Mouse (Mus musculus) neural tube, embryonic 11.5 days (tissue): Measurements from ENCODE around the gene Prss45. TPM values are rescaled to one million over a fixed set of nuclear protein-coding genes. Genes with fewer than 3 reads are reported as not detected.

Source experiments
- ATAC-seq: fragments of 200-750 bp; cut with Nextera tagmentation; 2 replicates; pipeline ENCODE4 v1.8.0; 2017; ENCODE audit warnings: moderate number of reproducible peaks, mild to moderate bottlenecking, moderate TSS enrichment, moderate library complexity; ENCODE audit not compliant: insufficient read depth, low FRiP score, low TSS enrichment
- DNase-seq: peaks from one replicate; pipeline ENCODE4 v3.0.0-alpha.2; 2015; ENCODE audit warnings: low spot score
- H3K27ac ChIP-seq: fragments of 300-500 bp; sonication (generic); 2 replicates; pipeline ENCODE4 v1.5.1; 2014; ENCODE audit warnings: low read depth, mild to moderate bottlenecking, low read length
- H3K27me3 ChIP-seq: fragments of 300-500 bp; sonication (generic); 2 replicates; pipeline ENCODE4 v1.6.1; 2014; ENCODE audit warnings: mild to moderate bottlenecking, low read length, mixed read lengths; ENCODE audit not compliant: control insufficient read depth, insufficient read depth
- H3K36me3 ChIP-seq: fragments of 300-500 bp; sonication (generic); 2 replicates; pipeline ENCODE4 v1.6.1; 2014; ENCODE audit warnings: mild to moderate bottlenecking, low read length, moderate library complexity, mixed read lengths; ENCODE audit not compliant: control insufficient read depth, insufficient read depth
- H3K4me1 ChIP-seq: fragments of 300-500 bp; sonication (generic); 2 replicates; pipeline ENCODE4 v1.6.1; 2014; ENCODE audit warnings: low read length, mixed read lengths; ENCODE audit not compliant: control insufficient read depth, insufficient read depth
- H3K4me2 ChIP-seq: fragments of 300-500 bp; sonication (generic); 2 replicates; pipeline ENCODE4 v1.6.1; 2014; ENCODE audit warnings: low read depth, mild to moderate bottlenecking, moderate library complexity
- H3K4me3 ChIP-seq: fragments of 300-500 bp; sonication (generic); 2 replicates; pipeline ENCODE4 v1.5.1; 2014; ENCODE audit warnings: low read depth, low read length
- H3K9ac ChIP-seq: fragments of 300-500 bp; sonication (generic); 2 replicates; pipeline ENCODE4 v1.6.1; 2014; ENCODE audit warnings: mild to moderate bottlenecking, low read length
- H3K9me3 ChIP-seq: fragments of 300-500 bp; sonication (generic); 2 replicates; pipeline ENCODE4 v1.6.1; 2016; ENCODE audit warnings: low read length; ENCODE audit not compliant: control insufficient read depth
- WGBS: fragments of 180-500 bp; shearing (Covaris S2); extraction: QIAGEN DNeasy Blood & Tissue Kit; methylation state at CpG from one replicate; pipeline ENCODE4 v1.1.7; 2014; 5-methylcytosine and 5-hydroxymethylcytosine counted together
- polyA plus RNA-seq: library from polyadenylated mRNA; unstranded; fragments of >200 nt; fragmentation: Nextera tagmentation; extraction: Ambion mirVana; gene quantifications from 2 replicates; pipeline ENCODE4 v1.2.1, GENCODE M21; 2014

Prss45 gene
- polyA plus RNA-seq, 1 experiment from 2014 or later = not detected

GRCm38 (mm10) chr9:110841438-110841837 is 7.0 kb downstream of the Prss45 start:
- no peak overlapping the region for H3K4me3 ChIP-seq
- H3K9ac ChIP-seq = no peak overlapping the region
- no peak overlapping the region for H3K27ac ChIP-seq
- H3K4me2 ChIP-seq = no peak overlapping the region
- ATAC-seq (no peak), DNase-seq (no peak)
- no peaks in the 10 kb centered on the region for H3K27me3 ChIP-seq
- no peaks in the 10 kb centered on the region for H3K4me1 ChIP-seq
- H3K9me3 ChIP-seq = no peaks in the 10 kb centered on the region
- H3K36me3 ChIP-seq = no peaks in the 10 kb centered on the region
- 87% methylated on average over 2 of the region's 2 CpGs for WGBS

DNA sequence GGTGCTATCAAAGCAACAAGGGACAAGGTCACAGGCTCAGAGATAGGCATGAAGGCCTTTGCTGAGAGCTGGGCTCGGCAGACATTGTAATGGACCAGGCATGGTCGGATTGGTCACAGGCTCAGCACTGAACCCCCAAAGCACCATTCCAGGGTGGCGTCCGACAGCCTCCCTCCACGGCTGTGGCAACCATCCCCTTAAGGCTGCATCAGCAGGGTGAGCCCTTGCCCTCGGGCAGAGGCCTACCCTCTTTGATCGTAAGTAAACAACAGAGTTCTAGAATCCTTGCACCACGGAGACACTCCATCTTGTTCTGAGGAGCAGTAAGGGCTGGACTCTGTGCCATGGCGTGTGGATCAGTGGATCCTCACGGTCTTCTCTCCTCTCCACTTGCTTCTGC is 9.8 kb downstream of the Prss45 start, which contains the start of gene Prss46:
Prss46 (plus strand) TSS at position 301 of the 400 bp plus-strand sequence.
- Histone ChIP-seq H3K4me3 (no peak within 1 kb of the TSS), H3K9me3 (no peaks in the 10 kb centered on the region), H3K4me2 (no peak within 1 kb of the TSS), H3K4me1 (no peaks in the 10 kb centered on the region), H3K9ac (no peak within 1 kb of the TSS), H3K27ac (no peak within 1 kb of the TSS), H3K36me3 (no peaks in the 10 kb centered on the region), H3K27me3 (no peaks in the 10 kb centered on the region)
- WGBS = 79% methylated on average over 10 of the region's 10 CpGs
- ATAC-seq = no peak
- DNase-seq = no peak

- H3K4me3 ChIP-seq = no peak overlapping the region
- H3K9me3 ChIP-seq = no peaks in the 10 kb centered on the region
- WGBS = 84% methylated on average over 7 of the region's 7 CpGs
- H3K27ac ChIP-seq = no peak overlapping the region
- no peak for ATAC-seq
- no peak overlapping the region for H3K9ac ChIP-seq
- no peak for DNase-seq
- no peaks in the 10 kb centered on the region for H3K4me1 ChIP-seq
- H3K36me3 ChIP-seq = no peaks in the 10 kb centered on the region
- no peaks in the 10 kb centered on the region for H3K27me3 ChIP-seq
- H3K4me2 ChIP-seq = no peak overlapping the region
Observed at GRCm38 (mm10) chr9:110849162-110849561, 14.8 kb downstream of the Prss45 start.

DNA sequence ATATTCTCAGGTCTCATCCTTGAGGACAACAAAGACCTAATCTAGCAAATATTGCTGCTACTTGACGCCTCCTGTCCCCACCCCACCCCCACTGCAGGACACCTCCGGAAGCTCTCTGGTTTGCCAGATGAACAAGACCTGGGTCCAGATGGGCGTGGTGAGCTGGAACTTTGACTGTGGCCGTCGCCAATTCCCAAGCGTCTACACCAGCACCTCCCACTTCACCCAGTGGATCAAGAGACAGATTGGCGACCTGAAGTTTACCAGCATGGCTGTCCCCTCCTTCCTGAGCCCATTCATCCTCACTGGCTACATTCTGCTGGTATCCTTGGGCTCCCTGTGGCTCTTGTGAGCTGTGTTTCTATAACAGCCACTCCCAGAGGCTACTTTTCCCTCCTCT is 21.5 kb downstream of the Prss45 start:
- H3K9ac ChIP-seq = no peak overlapping the region
- H3K4me3 ChIP-seq = no peak overlapping the region
- H3K36me3 ChIP-seq = no peaks in the 10 kb centered on the region
- no peak overlapping the region for H3K4me2 ChIP-seq
- H3K4me1 ChIP-seq = peaks cover 4% of the 10 kb centered on the region; the same call in 1 of the 2 replicates
- 79% methylated on average over 7 of the region's 7 CpGs for WGBS
- no peaks in the 10 kb centered on the region for H3K9me3 ChIP-seq
- H3K27me3 ChIP-seq = no peaks in the 10 kb centered on the region
- H3K27ac ChIP-seq = no peak overlapping the region
- DNase-seq = no peak
- no peak for ATAC-seq

GRCm38 (mm10) chr9:110856920-110857319 is 22.5 kb downstream of the Prss45 start:
- ATAC-seq (no peak), DNase-seq (no peak)
- peaks cover 4% of the 10 kb centered on the region; the same call in 1 of the 2 replicates for H3K4me1 ChIP-seq
- WGBS = 64% methylated on average over 4 of the region's 4 CpGs
- no peak overlapping the region for H3K4me2 ChIP-seq
- H3K9ac ChIP-seq = no peak overlapping the region
- H3K4me3 ChIP-seq = no peak overlapping the region
- H3K9me3 ChIP-seq = no peaks in the 10 kb centered on the region
- H3K27me3 ChIP-seq = no peaks in the 10 kb centered on the region
- no peaks in the 10 kb centered on the region for H3K36me3 ChIP-seq
- H3K27ac ChIP-seq = no peak overlapping the region

DNA sequence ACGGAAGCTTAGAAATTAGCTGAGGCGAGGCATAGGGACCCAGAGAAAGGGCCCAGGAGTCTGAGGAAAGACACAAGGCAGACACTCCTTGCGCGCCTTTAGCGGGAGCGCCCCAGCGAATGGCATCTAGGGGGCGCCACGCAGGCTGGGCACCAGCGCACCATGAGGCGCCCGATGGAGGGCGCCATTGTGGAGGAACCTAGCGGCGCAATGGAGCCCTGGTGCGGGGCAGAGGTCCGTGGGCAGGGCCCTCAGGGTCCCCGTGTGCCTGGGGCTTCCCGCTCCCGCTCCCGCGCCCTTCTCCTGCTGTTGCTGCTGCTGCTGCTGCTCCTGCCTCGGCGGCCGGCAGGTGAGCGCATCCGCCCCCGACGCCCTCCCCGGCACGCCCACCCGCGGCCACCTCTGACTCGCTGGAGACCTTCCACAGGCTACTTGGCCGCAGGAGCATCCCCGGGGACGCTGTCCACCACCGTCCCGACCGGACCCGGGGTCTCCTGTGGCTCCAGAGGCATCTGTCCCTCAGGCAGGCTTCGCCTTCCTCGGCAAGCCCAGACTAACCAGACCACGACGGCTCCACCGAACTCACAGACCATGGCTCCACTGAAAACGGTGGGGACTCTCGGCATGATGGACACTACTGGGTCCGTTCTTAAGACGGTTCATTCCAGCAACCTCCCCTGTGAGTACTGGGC is 23.5 kb downstream of the Prss45 start, which contains the start of gene Prss50:
Prss50 (plus strand) TSS at position 187 of the 692 bp plus-strand sequence.
- H3K9me3 ChIP-seq = no peaks in the 10 kb centered on the region
- WGBS = 7% methylated on average over 47 of the region's 50 CpGs
- DNase-seq (peak; percentile 68), ATAC-seq (no peak)
- peak within 1 kb of the TSS; percentile 21 for H3K4me3 ChIP-seq
- H3K4me2 ChIP-seq = peak within 1 kb of the TSS; percentile 52
- H3K4me1 ChIP-seq = peaks cover 4% of the 10 kb centered on the region; the same call in 1 of the 2 replicates
- no peaks in the 10 kb centered on the region for H3K27me3 ChIP-seq
- no peaks in the 10 kb centered on the region for H3K36me3 ChIP-seq
- H3K9ac ChIP-seq = peak within 1 kb of the TSS; percentile 35
- H3K27ac ChIP-seq = no peak within 1 kb of the TSS

DNA sequence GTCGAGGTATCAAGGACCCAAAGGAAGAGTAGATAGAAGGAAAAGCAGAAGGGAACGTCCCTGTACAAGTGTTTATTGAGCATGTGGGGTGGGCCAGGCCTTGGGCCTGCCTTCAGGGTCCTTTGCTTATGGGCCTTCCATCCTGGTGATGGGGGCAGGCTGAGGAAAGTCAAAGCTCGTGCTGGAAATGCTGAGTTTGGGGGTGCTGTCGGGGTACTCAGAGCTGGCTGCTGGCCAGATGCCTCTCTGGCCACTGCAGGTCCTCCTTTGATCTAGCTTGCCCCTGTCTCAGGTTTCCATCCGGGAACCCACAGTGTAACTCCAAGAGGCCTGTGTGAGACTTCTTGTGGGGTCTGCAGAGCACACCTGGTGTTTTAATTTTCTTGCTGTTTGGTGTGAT is 24.1 kb downstream of the Prss45 start:
- Histone ChIP-seq H3K27me3 (no peaks in the 10 kb centered on the region), H3K9me3 (no peaks in the 10 kb centered on the region), H3K9ac (no peak overlapping the region), H3K27ac (no peak overlapping the region), H3K4me3 (no peak overlapping the region), H3K36me3 (no peaks in the 10 kb centered on the region), H3K4me2 (no peak overlapping the region), H3K4me1 (peaks cover 4% of the 10 kb centered on the region; the same call in 1 of the 2 replicates)
- 39% methylated on average over 5 of the region's 5 CpGs for WGBS
- no peak for DNase-seq
- no peak for ATAC-seq

GRCm38 (mm10) chr9:110858967-110859596 is 24.7 kb downstream of the Prss45 start:
- DNase-seq (no peak), ATAC-seq (no peak)
- Histone ChIP-seq H3K27ac (no peak overlapping the region), H3K9me3 (no peaks in the 10 kb centered on the region), H3K4me2 (no peak overlapping the region), H3K36me3 (no peaks in the 10 kb centered on the region), H3K4me3 (no peak overlapping the region), H3K27me3 (no peaks in the 10 kb centered on the region), H3K9ac (no peak overlapping the region), H3K4me1 (peaks cover 4% of the 10 kb centered on the region; the same call in 1 of the 2 replicates)
- WGBS = 87% methylated on average over 5 of the region's 5 CpGs

DNA sequence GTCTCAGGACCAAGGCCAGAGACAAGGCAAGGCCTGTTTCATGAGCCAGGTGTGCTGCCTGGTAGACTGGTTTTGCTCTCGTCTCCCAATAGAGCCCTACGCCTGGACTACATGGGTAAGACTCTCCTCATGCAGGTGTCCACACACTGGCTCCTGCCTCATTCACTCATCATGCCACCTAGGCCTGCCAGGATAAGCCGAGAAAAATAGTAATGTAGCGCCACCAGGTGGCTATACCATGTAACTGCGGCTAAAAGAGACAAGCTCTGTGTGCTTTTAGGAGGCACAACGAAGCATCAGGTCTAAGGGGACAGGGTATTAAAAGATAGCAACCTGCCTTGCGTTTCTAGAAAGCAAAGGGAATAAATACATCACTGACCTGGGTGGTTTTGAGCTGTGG is 36.6 kb downstream of the Prss45 start:
- Histone ChIP-seq H3K27me3 (peaks cover 6% of the 10 kb centered on the region; the same call in 1 of the 2 replicates), H3K9ac (no peak overlapping the region)

More for the DNA sequence above, 36.6 kb downstream of the Prss45 start:
- H3K9me3 ChIP-seq = no peaks in the 10 kb centered on the region
- H3K4me3 ChIP-seq = no peak overlapping the region
- peaks cover 21% of the 10 kb centered on the region for H3K4me1 ChIP-seq
- peak; percentile 55 for DNase-seq
- no peak for ATAC-seq
- no peak overlapping the region for H3K4me2 ChIP-seq
- H3K27ac ChIP-seq = no peak overlapping the region
- WGBS = 19% methylated on average over 7 of the region's 7 CpGs
- H3K36me3 ChIP-seq = no peaks in the 10 kb centered on the region
